Mouse (Mus musculus) megakaryocyte, embryonic 14.5 days (primary cell): ENCODE results near the gene St6galnac3. TPM values are rescaled to one million over a fixed set of nuclear protein-coding genes. Genes with fewer than 3 reads are reported as not detected.
A peak's percentile ranks its signal among the peaks of the same experiment; 100 is the strongest.

ENCODE experiments used
- H3K27me3 ChIP-seq: replicated peaks from 2 replicates; pipeline ENCODE3; 2012; ENCODE audit warnings: inconsistent platforms
- H3K36me3 ChIP-seq: replicated peaks from 2 replicates; pipeline ENCODE3; 2012; ENCODE audit warnings: low read length, inconsistent platforms, mixed read lengths
- H3K4me1 ChIP-seq: 2 replicates; pipeline ENCODE4 v1.6.1; 2012; ENCODE audit warnings: inconsistent platforms
- H3K4me3 ChIP-seq: replicated peaks from 2 replicates; pipeline ENCODE3; 2012; ENCODE audit warnings: moderate library complexity, mild to moderate bottlenecking, inconsistent platforms
- H3K9me3 ChIP-seq: 2 replicates; pipeline ENCODE4 v1.6.1; 2012; ENCODE audit warnings: inconsistent platforms
- FLI1 ChIP-seq: IDR thresholded peaks from 2 replicates; pipeline ENCODE4 v1.6.1; 2012; ENCODE audit warnings: low read length, inconsistent platforms, mixed read lengths
- GATA1 ChIP-seq: IDR thresholded peaks from 3 replicates; pipeline ENCODE4 v1.6.1; 2012; ENCODE audit warnings: mixed read lengths, low read length, inconsistent platforms, borderline replicate concordance
- polyA plus RNA-seq: library from polyadenylated mRNA; stranded (reverse); fragments of >175 nt; gene quantifications from 2 replicates; pipeline ENCODE4 v1.2.3, GENCODE M21; 2012; ENCODE audit warnings: low replicate concordance; ENCODE audit not compliant: insufficient read depth

St6galnac3 gene
- polyA plus RNA-seq, 1 experiment, result 0.04 TPM

DNA sequence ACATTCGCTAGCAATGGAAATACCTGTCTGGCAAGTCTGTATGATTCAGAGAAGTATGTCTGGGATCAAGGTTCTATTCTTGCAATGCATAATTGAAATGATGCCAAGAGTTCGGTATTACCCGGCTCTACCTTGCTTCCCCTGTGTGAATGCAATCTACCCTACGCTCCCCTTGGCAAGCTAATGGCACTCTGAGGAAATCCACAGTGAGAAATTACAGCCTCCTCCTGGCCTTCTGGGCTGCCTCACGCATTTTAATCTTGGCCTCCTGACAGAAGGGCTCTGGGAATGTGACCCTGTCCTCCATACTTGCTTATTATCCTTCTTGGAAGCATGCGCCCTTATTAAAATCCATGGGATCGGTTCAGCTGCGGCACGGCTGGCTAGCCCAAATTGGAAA is 235.3 kb downstream of the St6galnac3 start:
- TF ChIP-seq GATA1 (no peak), FLI1 (no peak)
- Histone ChIP-seq H3K9me3 (peaks cover 39% of the 10 kb centered on the region), H3K36me3 (no peaks in the 10 kb centered on the region), H3K4me1 (no peaks in the 10 kb centered on the region), H3K4me3 (no peak overlapping the region), H3K27me3 (no peaks in the 10 kb centered on the region)

GRCm38 (mm10) chr3:153488931-153489330 is 236.0 kb downstream of the St6galnac3 start:
- H3K4me3 ChIP-seq, result no peak overlapping the region
- H3K4me1 ChIP-seq, result no peaks in the 10 kb centered on the region
- no peaks in the 10 kb centered on the region for H3K27me3 ChIP-seq
- no peak for TF ChIP-seq GATA1
- no peak for TF ChIP-seq FLI1
- peaks cover 39% of the 10 kb centered on the region for H3K9me3 ChIP-seq
- H3K36me3 ChIP-seq, result no peaks in the 10 kb centered on the region

- no peaks in the 10 kb centered on the region for H3K36me3 ChIP-seq
- TF ChIP-seq FLI1 (no peak), GATA1 (no peak)
- no peak overlapping the region for H3K4me3 ChIP-seq
- H3K9me3 ChIP-seq, result peaks cover 47% of the 10 kb centered on the region
- H3K4me1 ChIP-seq, result peaks cover 8% of the 10 kb centered on the region
- no peaks in the 10 kb centered on the region for H3K27me3 ChIP-seq
Measured at GRCm38 (mm10) chr3:153485176-153485575, 239.8 kb downstream of the St6galnac3 start.

GRCm38 (mm10) chr3:153484701-153485100 is 240.3 kb downstream of the St6galnac3 start:
- peaks cover 8% of the 10 kb centered on the region for H3K4me1 ChIP-seq
- TF ChIP-seq GATA1, result no peak
- no peak for TF ChIP-seq FLI1
- H3K36me3 ChIP-seq, result no peaks in the 10 kb centered on the region
- no peaks in the 10 kb centered on the region for H3K27me3 ChIP-seq
- H3K4me3 ChIP-seq, result no peak overlapping the region
- peaks cover 47% of the 10 kb centered on the region for H3K9me3 ChIP-seq

DNA sequence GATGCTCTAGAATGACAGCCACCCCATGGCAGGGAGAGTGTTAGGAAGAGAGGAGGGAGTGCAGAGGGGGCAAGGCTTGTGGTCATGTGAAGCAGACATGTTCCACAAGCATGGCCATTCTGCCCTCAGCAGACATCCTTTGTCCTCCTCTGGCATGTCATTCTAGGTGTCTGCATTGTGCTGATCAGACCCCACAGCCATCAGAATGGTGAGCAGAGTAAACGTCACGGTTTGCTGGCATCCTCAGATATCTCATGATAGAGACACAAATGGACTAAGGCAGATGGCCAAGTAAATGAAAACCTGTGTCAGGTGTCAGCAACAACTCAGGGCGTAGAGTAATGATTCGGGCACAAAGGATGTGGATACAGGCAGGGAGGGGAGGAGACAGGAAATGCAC is 241.3 kb downstream of the St6galnac3 start:
- Histone ChIP-seq H3K36me3 (no peaks in the 10 kb centered on the region), H3K27me3 (no peaks in the 10 kb centered on the region), H3K4me1 (peaks cover 8% of the 10 kb centered on the region), H3K9me3 (peaks cover 41% of the 10 kb centered on the region), H3K4me3 (no peak overlapping the region)
- TF ChIP-seq GATA1 (no peak), FLI1 (no peak)

GRCm38 (mm10) chr3:153482098-153482497 is 242.9 kb downstream of the St6galnac3 start:
- H3K27me3 ChIP-seq, result no peaks in the 10 kb centered on the region
- peaks cover 33% of the 10 kb centered on the region for H3K9me3 ChIP-seq
- no peaks in the 10 kb centered on the region for H3K36me3 ChIP-seq
- H3K4me1 ChIP-seq, result peaks cover 8% of the 10 kb centered on the region
- TF ChIP-seq FLI1 (no peak), GATA1 (no peak)
- H3K4me3 ChIP-seq, result no peak overlapping the region

DNA sequence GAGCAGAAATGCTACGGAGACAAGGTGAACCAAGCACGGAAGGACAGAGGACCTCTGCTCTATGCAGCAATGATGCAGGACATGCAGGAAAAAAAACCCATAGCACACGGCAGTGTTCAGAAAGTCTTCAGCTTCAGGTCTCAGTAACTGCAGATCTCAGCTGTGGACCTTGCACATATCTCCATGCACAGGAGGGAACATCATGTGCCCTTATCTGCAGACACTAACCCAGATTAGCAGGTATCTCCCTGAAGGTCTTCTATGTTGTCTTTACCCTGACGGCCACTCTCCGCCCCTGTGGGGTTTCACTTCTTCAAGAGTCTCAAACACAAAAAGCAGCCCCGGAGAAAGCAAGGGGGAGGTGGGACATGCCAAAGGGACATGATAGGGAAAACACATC is 244.0 kb downstream of the St6galnac3 start:
- Histone ChIP-seq H3K9me3 (peaks cover 24% of the 10 kb centered on the region), H3K36me3 (no peaks in the 10 kb centered on the region), H3K4me3 (no peak overlapping the region), H3K4me1 (peaks cover 8% of the 10 kb centered on the region), H3K27me3 (no peaks in the 10 kb centered on the region)
- TF ChIP-seq GATA1 (no peak), FLI1 (no peak)

DNA sequence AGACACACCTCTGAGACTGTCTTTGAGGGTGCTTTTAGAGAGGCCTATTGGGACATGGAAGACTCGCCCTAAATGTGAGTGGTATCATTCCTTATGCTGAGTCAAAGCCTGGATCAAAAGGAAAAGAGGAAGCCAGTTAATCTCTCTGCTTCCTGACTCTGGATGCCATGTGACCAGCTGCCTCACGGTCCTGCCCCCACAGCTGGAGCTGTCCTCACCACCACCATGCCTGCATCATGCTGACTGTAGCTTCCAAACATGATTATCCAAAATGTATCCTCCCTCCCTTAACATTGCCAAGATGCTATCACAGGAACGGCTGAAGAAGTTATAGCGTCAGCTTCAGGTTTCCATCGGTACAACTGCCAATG is 244.4 kb downstream of the St6galnac3 start:
- Histone ChIP-seq H3K4me1 (peaks cover 8% of the 10 kb centered on the region), H3K4me3 (peak overlapping the region; percentile 63), H3K36me3 (no peaks in the 10 kb centered on the region), H3K27me3 (no peaks in the 10 kb centered on the region), H3K9me3 (peaks cover 24% of the 10 kb centered on the region)
- no peak for TF ChIP-seq GATA1
- no peak for TF ChIP-seq FLI1

- Histone ChIP-seq H3K36me3 (no peaks in the 10 kb centered on the region), H3K9me3 (peaks cover 22% of the 10 kb centered on the region), H3K4me1 (peaks cover 8% of the 10 kb centered on the region), H3K4me3 (no peak overlapping the region), H3K27me3 (no peaks in the 10 kb centered on the region)
- no peak for TF ChIP-seq GATA1
- no peak for TF ChIP-seq FLI1
Measured at GRCm38 (mm10) chr3:153480005-153480635, 244.9 kb downstream of the St6galnac3 start.

DNA sequence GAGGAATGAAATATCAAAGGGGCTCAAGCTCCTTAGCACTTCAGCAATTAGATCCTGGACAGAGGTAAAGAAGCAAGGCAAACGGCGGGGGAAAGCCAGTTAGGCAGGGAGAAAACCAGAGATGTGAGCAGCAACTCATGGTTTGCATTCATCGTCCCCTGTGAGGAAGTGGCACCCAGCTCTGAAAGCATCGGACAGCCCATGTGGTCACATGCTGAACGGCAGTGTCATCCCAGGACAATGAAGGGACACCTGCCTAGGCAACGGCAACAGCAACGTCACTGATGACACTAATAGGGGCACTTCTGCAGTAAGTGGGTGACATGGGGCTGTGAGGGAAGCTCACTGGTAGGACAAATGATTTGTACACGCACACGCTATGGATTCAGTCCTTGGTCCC is 249.1 kb downstream of the St6galnac3 start:
- H3K27me3 ChIP-seq, result no peaks in the 10 kb centered on the region
- H3K4me1 ChIP-seq, result peaks cover 6% of the 10 kb centered on the region
- H3K9me3 ChIP-seq, result peaks cover 33% of the 10 kb centered on the region
- peak overlapping the region; percentile 55 for H3K4me3 ChIP-seq
- no peak for TF ChIP-seq GATA1
- TF ChIP-seq FLI1, result no peak
- H3K36me3 ChIP-seq, result no peaks in the 10 kb centered on the region

- no peak for TF ChIP-seq FLI1
- no peak for TF ChIP-seq GATA1
- H3K4me3 ChIP-seq, result no peak overlapping the region
- no peaks in the 10 kb centered on the region for H3K27me3 ChIP-seq
- peaks cover 28% of the 10 kb centered on the region for H3K9me3 ChIP-seq
- no peaks in the 10 kb centered on the region for H3K36me3 ChIP-seq
- peaks cover 2% of the 10 kb centered on the region for H3K4me1 ChIP-seq
Measured at GRCm38 (mm10) chr3:153475461-153475860, 249.5 kb downstream of the St6galnac3 start.
